Mouse (Mus musculus) lung, embryonic 14.5 days (tissue): ENCODE data around the gene Myo1e. TPM values are rescaled to one million over a fixed set of nuclear protein-coding genes. Genes with fewer than 3 reads are reported as not detected.
A peak's percentile ranks its signal among the peaks of the same experiment; 100 is the strongest.

Experiments
- ATAC-seq: fragments of 200-750 bp; cut with Nextera tagmentation; 2 replicates; pipeline ENCODE4 v1.8.0; 2017; ENCODE audit warnings: mild to moderate bottlenecking, moderate TSS enrichment, moderate library complexity; ENCODE audit not compliant: insufficient read depth
- DNase-seq: peaks from one replicate; pipeline ENCODE4 v3.0.0-alpha.2; 2015
- H3K27ac ChIP-seq: fragments of 300-500 bp; sonication (generic); 2 replicates; pipeline ENCODE4 v1.5.1; 2014; ENCODE audit warnings: low read depth, mild to moderate bottlenecking, moderate library complexity
- H3K27me3 ChIP-seq: fragments of 300-500 bp; sonication (generic); 2 replicates; pipeline ENCODE4 v1.6.1; 2014; ENCODE audit warnings: low read length, control low read depth; ENCODE audit not compliant: insufficient read depth
- H3K36me3 ChIP-seq: fragments of 300-500 bp; sonication (generic); 2 replicates; pipeline ENCODE4 v1.6.1; 2014; ENCODE audit warnings: control low read depth; ENCODE audit not compliant: insufficient read depth
- H3K4me1 ChIP-seq: fragments of 300-500 bp; sonication (generic); 2 replicates; pipeline ENCODE4 v1.6.1; 2014; ENCODE audit warnings: antibody characterized with exemption, control low read depth; ENCODE audit not compliant: insufficient read depth
- H3K4me2 ChIP-seq: fragments of 300-500 bp; sonication (generic); 2 replicates; pipeline ENCODE4 v1.6.1; 2014; ENCODE audit warnings: mild to moderate bottlenecking
- H3K4me3 ChIP-seq: fragments of 300-500 bp; sonication (generic); 2 replicates; pipeline ENCODE4 v1.5.1; 2014; ENCODE audit warnings: low read depth, low read length
- H3K9ac ChIP-seq: fragments of 300-500 bp; sonication (generic); 2 replicates; pipeline ENCODE4 v1.6.1; 2014
- H3K9me3 ChIP-seq: fragments of 300-500 bp; sonication (generic); 2 replicates; pipeline ENCODE4 v1.6.1; 2016; ENCODE audit warnings: low read depth, low read length, control low read depth
- CTCF ChIP-seq: IDR thresholded peaks from 2 replicates; pipeline ENCODE4 v1.5.1; 2016; ENCODE audit warnings: antibody characterized with exemption, low read depth
- WGBS: fragments of 180-500 bp; shearing (Covaris S2); extraction: QIAGEN DNeasy Blood & Tissue Kit; methylation state at CpG from one replicate; pipeline ENCODE4 v1.1.7; 2014; 5-methylcytosine and 5-hydroxymethylcytosine counted together
- polyA plus RNA-seq: library from polyadenylated mRNA; unstranded; fragments of >200 nt; fragmentation: Nextera tagmentation; extraction: Ambion mirVana; gene quantifications from 2 replicates; pipeline ENCODE4 v1.2.1, GENCODE M21; 2014

Myo1e gene
- polyA plus RNA-seq, 1 experiment from 2014 or later: 31.4 TPM

DNA sequence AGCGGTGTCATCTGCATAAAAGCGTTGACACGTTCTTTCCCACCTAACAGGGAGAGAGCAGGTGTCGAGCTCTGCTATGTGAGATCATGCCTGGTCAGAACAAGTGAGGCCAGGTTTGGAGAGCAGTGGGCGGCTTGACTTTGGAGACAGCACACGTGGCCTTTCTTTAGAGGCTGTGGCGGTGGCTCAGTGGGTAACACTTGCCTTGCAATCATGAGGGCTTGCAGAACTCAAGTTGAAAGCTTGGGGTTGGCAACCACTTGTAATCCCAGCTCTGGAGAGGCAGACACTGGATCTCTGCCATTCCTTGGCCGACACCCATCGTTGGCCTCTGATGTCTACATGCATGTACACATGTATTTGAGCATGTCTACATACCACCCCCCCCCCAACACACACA, 64.5 kb downstream of the Myo1e start:
- H3K4me3 ChIP-seq: no peak overlapping the region
- H3K36me3 ChIP-seq: no peaks in the 10 kb centered on the region
- no peaks in the 10 kb centered on the region for H3K9me3 ChIP-seq
- WGBS: 83% methylated on average over 9 of the region's 9 CpGs
- DNase-seq: no peak
- no peaks in the 10 kb centered on the region for H3K27me3 ChIP-seq
- no peak overlapping the region for H3K4me2 ChIP-seq
- H3K27ac ChIP-seq: peak overlapping the region; percentile 54; the same call in 1 of the 2 replicates
- no peak overlapping the region for H3K9ac ChIP-seq
- no peak for TF ChIP-seq CTCF
- H3K4me1 ChIP-seq: 0 out of 2 replicates have a peak, but pooled peaks cover 7% of the 10 kb centered on the region
- no peak for ATAC-seq

- ATAC-seq: no peak
- no peak for TF ChIP-seq CTCF
- 85% methylated on average over 6 of the region's 6 CpGs for WGBS
Observed at GRCm38 (mm10) chr9:70274071-70274470, 66.9 kb downstream of the Myo1e start.

DNA sequence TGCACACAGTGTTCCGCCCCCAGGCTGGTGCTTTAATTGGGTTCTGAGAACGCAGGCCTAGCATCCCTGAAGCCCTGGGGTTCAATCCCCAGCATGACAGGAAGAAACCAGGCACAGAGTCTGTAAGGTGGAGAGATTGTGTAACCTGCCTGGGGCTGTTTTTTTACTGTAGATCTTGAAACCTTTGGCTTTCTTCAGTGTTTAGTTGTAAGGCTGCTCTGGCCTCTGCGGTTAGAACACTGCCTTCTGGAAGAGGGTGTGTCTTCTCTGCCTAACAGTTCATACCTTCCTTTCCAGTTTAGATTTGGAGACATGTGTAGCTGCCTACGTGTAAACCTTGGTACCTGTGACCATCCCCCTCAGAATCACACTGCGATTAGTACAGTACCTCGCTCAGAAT, 67.3 kb downstream of the Myo1e start:
- no peaks in the 10 kb centered on the region for H3K36me3 ChIP-seq
- no peaks in the 10 kb centered on the region for H3K27me3 ChIP-seq
- no peak overlapping the region for H3K9ac ChIP-seq
- no peak for TF ChIP-seq CTCF
- H3K4me1 ChIP-seq: 0 out of 2 replicates have a peak, but pooled peaks cover 7% of the 10 kb centered on the region
- H3K4me2 ChIP-seq: no peak overlapping the region
- H3K27ac ChIP-seq: peak overlapping the region; percentile 69
- ATAC-seq (no peak), DNase-seq (no peak)
- H3K4me3 ChIP-seq: no peak overlapping the region
- WGBS: 78% methylated on average over 6 of the region's 6 CpGs
- H3K9me3 ChIP-seq: no peaks in the 10 kb centered on the region

More at GRCm38 (mm10) chr9:70274071-70274470, 66.9 kb downstream of the Myo1e start:
- no peaks in the 10 kb centered on the region for H3K27me3 ChIP-seq
- no peaks in the 10 kb centered on the region for H3K36me3 ChIP-seq
- no peaks in the 10 kb centered on the region for H3K9me3 ChIP-seq
- H3K4me1 ChIP-seq: 0 out of 2 replicates have a peak, but pooled peaks cover 7% of the 10 kb centered on the region
- DNase-seq: no peak
- H3K27ac ChIP-seq: peak overlapping the region; percentile 69; the same call in 1 of the 2 replicates
- no peak overlapping the region for H3K4me3 ChIP-seq
- H3K9ac ChIP-seq: no peak overlapping the region
- H3K4me2 ChIP-seq: no peak overlapping the region

GRCm38 (mm10) chr9:70274887-70275555, 67.9 kb downstream of the Myo1e start:
- no peak overlapping the region for H3K4me3 ChIP-seq
- DNase-seq: peak; percentile 42
- no peak for TF ChIP-seq CTCF
- H3K4me1 ChIP-seq: 0 out of 2 replicates have a peak, but pooled peaks cover 7% of the 10 kb centered on the region
- H3K27ac ChIP-seq: peak overlapping the region; percentile 69
- ATAC-seq: peak; percentile 69
- WGBS: 74% methylated on average over 12 of the region's 12 CpGs
- no peaks in the 10 kb centered on the region for H3K9me3 ChIP-seq
- H3K27me3 ChIP-seq: no peaks in the 10 kb centered on the region
- no peak overlapping the region for H3K4me2 ChIP-seq
- no peak overlapping the region for H3K9ac ChIP-seq
- no peaks in the 10 kb centered on the region for H3K36me3 ChIP-seq

DNA sequence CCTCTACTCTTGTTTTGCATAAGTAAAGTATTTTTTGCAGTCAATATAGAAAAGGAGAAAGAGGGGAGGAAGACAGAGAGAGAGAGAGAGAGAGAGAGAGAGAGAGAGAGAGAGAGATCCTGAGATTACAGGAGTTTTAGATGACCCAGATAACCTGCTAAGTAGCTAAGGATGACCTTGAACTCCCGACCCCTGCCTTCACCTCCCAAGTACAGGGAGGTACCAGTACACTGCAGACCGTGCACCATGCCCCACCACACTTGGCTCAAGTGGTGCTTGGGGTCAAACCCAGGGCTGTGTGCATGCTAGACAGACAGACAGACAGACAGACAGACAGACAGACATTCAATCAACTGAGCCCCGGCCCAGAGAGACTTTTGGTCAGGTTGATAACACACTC, 69.9 kb downstream of the Myo1e start:
- WGBS: 66% methylated on average over 3 of the region's 3 CpGs

DNA sequence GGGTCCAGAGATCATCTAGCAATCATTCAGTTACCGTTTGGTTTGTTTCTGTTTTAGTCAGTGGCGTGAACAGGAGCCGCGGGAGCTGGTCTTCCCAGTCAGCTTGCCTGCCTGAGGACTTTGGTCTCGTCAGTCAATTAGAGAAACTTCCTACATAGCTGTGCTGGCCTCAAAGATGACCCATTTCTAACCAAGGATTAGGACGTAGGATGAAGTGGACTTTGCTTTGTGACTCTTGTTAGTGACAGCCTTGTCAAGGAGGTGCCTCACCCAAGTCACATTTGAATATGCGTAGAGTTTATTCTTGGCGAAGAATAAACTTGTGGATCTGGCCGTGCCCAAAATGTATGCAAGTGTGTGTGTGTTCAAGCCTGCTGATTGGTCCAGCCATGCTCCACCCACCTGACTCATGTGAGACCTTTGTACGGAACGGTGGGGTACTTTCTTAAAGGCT, 70.4 kb downstream of the Myo1e start:
- Histone ChIP-seq H3K36me3 (no peaks in the 10 kb centered on the region), H3K27me3 (no peaks in the 10 kb centered on the region), H3K4me2 (no peak overlapping the region), H3K4me3 (no peak overlapping the region), H3K4me1 (0 out of 2 replicates have a peak, but pooled peaks cover 7% of the 10 kb centered on the region), H3K9ac (no peak overlapping the region), H3K27ac (no peak overlapping the region), H3K9me3 (no peaks in the 10 kb centered on the region)
- 79% methylated on average over 11 of the region's 11 CpGs for WGBS
- no peak for TF ChIP-seq CTCF
- ATAC-seq (no peak), DNase-seq (no peak)

More for the DNA sequence above, 69.9 kb downstream of the Myo1e start:
- DNase-seq: no peak
- Histone ChIP-seq H3K36me3 (no peaks in the 10 kb centered on the region), H3K4me3 (no peak overlapping the region), H3K27me3 (no peaks in the 10 kb centered on the region), H3K27ac (no peak overlapping the region), H3K9me3 (no peaks in the 10 kb centered on the region), H3K9ac (no peak overlapping the region), H3K4me2 (no peak overlapping the region), H3K4me1 (0 out of 2 replicates have a peak, but pooled peaks cover 7% of the 10 kb centered on the region)
- no peak for ATAC-seq
- TF ChIP-seq CTCF: no peak

GRCm38 (mm10) chr9:70281407-70281806, 74.3 kb downstream of the Myo1e start:
- ATAC-seq: no peak
- WGBS: 87% methylated on average over 8 of the region's 8 CpGs

More at GRCm38 (mm10) chr9:70281407-70281806, 74.3 kb downstream of the Myo1e start:
- H3K4me3 ChIP-seq: no peak overlapping the region
- H3K4me1 ChIP-seq: 0 out of 2 replicates have a peak, but pooled peaks cover 2% of the 10 kb centered on the region
- H3K9me3 ChIP-seq: no peaks in the 10 kb centered on the region
- TF ChIP-seq CTCF: no peak
- H3K9ac ChIP-seq: no peak overlapping the region
- no peak for DNase-seq
- no peaks in the 10 kb centered on the region for H3K27me3 ChIP-seq
- no peak overlapping the region for H3K27ac ChIP-seq
- no peak overlapping the region for H3K4me2 ChIP-seq
- H3K36me3 ChIP-seq: no peaks in the 10 kb centered on the region
